Mouse (Mus musculus) common myeloid progenitor, adult 5-6 weeks (primary cell): ENCODE results near the gene Ldb2. TPM values are rescaled to one million over a fixed set of nuclear protein-coding genes. Genes with fewer than 3 reads are reported as not detected.

Experiments
- ATAC-seq: replicated peaks from 2 replicates; pipeline ENCODE4 v1.8.0; 2016; ENCODE audit warnings: low read depth, mild to moderate bottlenecking, moderate TSS enrichment, inconsistent platforms; ENCODE audit not compliant: poor library complexity, severe bottlenecking
- total RNA-seq: library from RNA; stranded (forward); fragments of 200-1000, 187-1606 nt; gene quantifications from 2 replicates; pipeline ENCODE4 v1.2.3, GENCODE M21; 2017

Ldb2 gene
- total RNA-seq, 1 experiment from 2014 or later, result not detected

DNA sequence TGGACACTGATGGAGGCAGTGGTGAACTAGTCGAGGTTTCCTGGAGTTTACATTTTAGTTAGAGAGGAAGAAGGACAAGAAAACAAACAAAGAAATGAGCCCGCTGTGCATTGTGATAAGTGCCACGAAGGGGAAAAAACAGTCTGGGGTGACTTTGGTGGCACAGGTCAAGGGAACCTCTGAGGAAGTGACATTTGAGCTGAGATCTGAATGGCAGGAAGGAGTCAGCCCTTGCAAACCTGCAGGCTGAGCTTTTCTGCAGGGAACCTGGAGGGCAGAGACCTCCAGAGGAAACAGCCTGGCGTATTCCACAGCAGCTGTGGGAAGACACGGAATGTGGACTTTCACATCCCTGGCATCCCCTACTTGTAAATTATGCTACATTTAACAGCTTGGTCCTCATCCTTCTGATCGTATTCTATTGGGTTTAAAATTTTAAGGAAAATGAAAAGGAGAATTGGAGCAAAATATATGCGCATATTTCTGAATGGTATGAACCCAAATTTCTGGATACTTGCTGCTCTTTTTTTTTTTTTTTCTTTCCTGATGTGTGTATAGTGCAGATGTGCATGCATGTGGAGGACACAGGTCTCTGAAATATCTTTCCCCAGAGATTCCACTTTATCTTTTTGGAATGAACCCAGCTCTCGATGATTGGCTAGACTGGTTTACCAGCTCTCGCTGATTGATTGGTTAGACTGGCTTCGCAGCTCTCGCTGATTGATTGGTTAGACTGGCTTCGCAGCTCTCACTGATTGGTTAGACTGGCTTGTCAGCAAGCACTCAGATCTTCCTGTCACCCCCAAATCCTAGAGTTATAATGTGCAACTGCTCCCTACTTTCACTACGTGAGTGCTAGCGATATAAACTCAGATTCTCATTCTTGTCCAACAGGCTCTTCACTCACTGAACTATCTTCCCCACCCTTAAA lies 72.7 kb downstream of the Ldb2 start:
- ATAC-seq, result peak; percentile 56

GRCm38 (mm10) chr5:44725501-44725900 lies 74.0 kb downstream of the Ldb2 start:
- ATAC-seq, result peak; percentile 40; the same call in 1 of the 2 replicates

- no peak for ATAC-seq
These were observed 79.6 kb downstream of the Ldb2 start for GRCm38 (mm10) chr5:44719872-44720271.

DNA sequence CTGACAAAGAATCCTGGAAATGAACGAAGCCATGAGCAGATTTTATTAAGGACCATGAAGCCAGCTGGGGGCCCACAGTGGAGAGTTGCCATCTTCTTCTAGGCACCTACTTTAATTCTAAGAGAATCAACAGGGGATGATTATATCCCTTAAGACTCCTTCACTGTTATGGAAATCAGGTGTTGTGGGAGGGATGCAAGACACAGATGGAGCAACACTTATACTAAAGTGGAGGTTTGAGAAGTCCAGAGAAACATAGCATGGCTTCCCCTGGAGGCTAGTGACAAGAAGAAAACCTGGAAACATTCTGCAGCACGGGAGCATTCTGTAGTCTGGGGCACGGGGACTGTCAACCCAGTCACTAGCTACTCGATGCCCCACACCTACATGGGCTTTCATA lies 85.0 kb downstream of the Ldb2 start:
- no peak for ATAC-seq

- no peak for ATAC-seq
These were observed 86.2 kb downstream of the Ldb2 start for GRCm38 (mm10) chr5:44713181-44713789.

- no peak for ATAC-seq
These were observed 88.3 kb downstream of the Ldb2 start for GRCm38 (mm10) chr5:44711211-44711610.

GRCm38 (mm10) chr5:44710132-44710871 lies 89.2 kb downstream of the Ldb2 start:
- ATAC-seq, result no peak

- no peak for ATAC-seq
These were observed 90.2 kb downstream of the Ldb2 start for GRCm38 (mm10) chr5:44709276-44709675.

- ATAC-seq, result no peak
These were observed 91.5 kb downstream of the Ldb2 start for GRCm38 (mm10) chr5:44707946-44708345.

DNA sequence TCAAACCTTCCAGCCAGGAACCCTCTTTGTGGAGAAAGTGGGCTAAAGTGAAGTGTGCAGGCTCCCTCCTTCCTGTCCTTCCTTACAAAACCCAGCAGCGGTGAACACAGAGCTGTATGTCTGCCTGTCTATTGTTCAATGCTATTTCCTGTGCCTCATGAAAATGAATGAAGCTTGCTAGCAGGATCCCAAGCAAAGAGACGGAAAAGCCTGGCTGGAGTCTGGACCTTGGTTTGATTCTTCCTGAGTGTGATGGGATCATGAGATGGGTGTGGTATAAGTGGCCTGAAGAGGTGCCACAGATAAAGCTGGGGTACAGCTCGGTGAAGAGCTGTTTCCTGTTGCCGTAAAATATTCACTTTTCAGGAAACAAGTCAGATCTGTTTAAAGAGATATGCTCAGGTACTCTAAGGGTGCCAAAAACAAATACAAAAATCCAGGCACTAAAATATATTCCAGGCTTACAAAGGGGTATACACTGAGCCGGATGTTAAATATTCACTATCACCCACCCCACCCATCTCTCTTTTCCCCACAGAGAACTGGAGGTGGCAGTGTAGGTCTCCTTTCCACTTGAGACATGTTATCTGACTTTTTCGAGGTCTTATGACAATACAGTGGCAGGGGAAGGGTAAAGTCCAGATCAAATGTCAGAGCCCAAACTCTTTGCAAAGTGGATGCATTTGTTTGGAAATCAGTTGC lies 92.3 kb downstream of the Ldb2 start:
- ATAC-seq, result peak; percentile 74

DNA sequence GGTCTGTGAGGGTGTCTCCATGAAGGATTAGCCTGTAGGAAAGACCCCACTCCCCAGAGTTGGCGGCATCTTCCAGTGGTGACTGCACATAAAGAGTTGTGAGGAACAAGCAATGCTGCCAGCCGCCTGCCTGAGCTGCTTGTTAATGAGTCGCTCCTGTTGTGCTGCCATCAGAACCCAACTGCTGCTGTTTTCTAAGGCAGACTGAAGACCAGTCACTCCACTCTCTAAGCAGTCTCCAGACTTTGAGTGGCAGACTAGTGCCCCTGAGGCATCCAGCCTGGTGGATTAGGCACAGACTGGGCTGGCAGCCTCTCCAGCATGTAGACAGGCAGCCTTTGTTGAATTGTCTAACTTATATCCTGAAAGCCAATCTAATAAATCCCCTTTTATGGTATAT lies 101.5 kb downstream of the Ldb2 start:
- ATAC-seq, result no peak

GRCm38 (mm10) chr5:44696548-44696947 lies 102.9 kb downstream of the Ldb2 start:
- no peak for ATAC-seq

DNA sequence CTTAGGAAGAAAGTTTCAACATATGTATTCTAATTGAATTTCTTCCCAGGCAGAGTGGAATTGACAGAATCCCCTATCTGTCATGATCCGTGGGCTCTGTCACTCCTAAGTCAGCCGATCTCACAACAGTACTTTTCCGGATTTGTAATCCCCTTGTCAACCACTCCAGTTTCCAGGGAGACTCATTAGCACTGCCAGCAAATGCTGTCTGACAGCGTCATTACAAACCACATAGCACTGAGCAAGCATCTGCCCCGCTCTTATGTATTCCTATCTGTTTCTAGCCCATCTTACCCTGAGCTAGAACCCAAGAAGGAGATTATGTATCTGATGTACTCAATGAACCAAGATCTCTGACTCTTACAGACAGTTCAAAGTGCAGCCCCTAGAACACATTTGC lies 105.8 kb downstream of the Ldb2 start:
- no peak for ATAC-seq

- no peak for ATAC-seq
These were observed 113.1 kb downstream of the Ldb2 start for GRCm38 (mm10) chr5:44686344-44686743.

DNA sequence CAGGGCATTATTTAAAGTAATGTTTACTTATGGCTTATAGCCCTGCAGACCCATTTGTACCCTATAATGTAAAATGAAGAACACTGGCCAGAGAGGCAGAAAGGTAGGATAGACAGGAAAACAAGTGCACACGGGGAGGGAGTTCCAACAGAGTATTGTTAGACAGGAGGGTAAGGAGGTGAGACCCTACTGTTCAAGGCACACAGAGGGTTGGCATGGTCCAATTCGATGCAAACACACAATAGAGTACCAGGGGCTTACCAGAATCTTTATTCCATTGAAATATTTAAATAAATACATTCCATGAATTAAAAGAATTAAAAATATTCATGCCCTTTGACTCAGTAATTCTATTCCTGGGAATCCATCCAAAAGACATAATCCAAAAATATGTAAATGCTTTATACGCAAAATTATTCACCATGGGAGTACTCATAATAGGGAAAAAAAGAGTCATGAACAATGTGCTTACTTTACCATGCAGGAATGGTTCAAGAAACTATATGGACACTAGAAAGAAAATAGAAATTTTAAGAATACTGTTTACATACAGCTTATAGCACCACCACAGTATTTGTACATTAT lies 118.3 kb downstream of the Ldb2 start:
- ATAC-seq, result no peak

DNA sequence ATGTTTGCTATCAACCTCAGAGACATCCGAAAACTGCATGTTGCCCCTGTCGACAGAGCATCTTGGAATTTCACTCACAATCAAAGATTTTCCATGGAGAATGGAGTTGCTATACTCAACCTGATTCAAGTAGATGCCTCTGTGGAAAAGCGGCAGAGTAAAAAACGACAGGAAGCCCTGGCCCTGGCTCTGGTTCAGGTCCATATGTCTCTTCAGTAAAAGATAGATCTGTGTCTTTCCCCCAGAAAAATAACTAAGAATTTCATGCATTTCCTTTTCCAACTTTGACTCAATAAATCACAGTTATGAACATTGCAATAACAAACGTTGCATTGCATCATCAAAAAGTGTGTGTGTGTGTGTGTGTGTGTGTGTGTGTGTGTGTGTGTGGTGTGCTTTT lies 121.7 kb downstream of the Ldb2 start:
- no peak for ATAC-seq

DNA sequence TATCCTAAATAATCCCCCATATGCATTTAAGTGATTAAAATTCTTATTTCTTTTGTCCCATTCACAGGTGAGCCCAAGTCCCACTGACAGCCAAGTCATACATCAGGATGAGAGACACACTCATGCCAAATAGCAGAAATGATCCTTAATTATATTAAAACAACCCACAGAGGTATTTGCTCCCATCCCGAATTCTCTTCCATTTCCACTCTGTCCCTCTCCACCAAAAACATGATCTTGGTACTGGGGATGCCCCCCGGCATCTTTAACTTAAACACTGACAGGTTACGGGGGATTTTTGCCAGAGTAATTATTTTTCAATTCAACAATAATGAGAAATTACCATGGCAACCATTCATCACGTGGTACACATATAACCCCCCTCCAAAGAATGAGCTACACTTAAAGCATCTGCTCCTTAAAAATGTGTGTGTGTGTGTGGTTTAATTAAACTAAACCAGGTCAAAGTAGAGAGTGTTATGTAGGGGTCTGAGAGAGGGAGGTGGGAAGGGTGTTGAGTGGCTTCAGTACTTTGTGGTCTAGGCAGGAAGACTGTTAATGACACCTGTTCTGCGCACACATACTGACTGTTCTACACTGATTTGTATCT lies 123.2 kb downstream of the Ldb2 start:
- ATAC-seq, result no peak

- ATAC-seq, result no peak
These were observed 129.1 kb downstream of the Ldb2 start for GRCm38 (mm10) chr5:44670336-44670735.

DNA sequence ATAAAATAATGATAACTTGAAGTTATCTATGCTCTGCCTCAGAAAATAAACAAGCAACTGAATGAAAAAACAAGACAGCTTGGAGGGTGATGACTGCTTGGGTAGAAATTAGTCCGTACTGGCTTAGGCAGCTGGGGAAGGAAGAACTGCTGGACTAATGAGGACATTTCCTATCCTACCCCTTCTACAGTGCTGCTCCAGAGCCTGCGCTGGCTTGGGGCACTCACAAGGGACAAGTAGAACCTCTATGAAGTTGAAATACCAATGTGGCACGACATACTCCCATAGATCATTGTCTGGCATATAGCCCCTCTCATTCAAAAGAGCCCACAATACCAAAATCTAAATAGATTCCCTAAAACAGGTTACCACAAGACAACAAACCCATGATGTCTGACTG lies 131.6 kb downstream of the Ldb2 start:
- no peak for ATAC-seq
